Mouse (Mus musculus) hindbrain, embryonic 11.5 days (tissue): ENCODE measurements around the gene Nxph4. TPM values are rescaled to one million over a fixed set of nuclear protein-coding genes. Genes with fewer than 3 reads are reported as not detected.
A peak's percentile ranks its signal among the peaks of the same experiment; 100 is the strongest.

Experiments used
- ATAC-seq: fragments of 200-750 bp; cut with Nextera tagmentation; 2 replicates; pipeline ENCODE4 v1.8.0; 2017; ENCODE audit warnings: mild to moderate bottlenecking, moderate TSS enrichment, moderate library complexity; ENCODE audit not compliant: low FRiP score
- DNase-seq: peaks from one replicate; pipeline ENCODE4 v3.0.0-alpha.2; 2015; ENCODE audit warnings: low spot score
- H3K27ac ChIP-seq: fragments of 300-500 bp; sonication (generic); 2 replicates; pipeline ENCODE4 v1.5.1; 2014; ENCODE audit warnings: mild to moderate bottlenecking, low read depth, low read length
- H3K27me3 ChIP-seq: fragments of 300-500 bp; sonication (generic); 2 replicates; pipeline ENCODE4 v1.6.1; 2014; ENCODE audit warnings: mild to moderate bottlenecking, low read length, moderate library complexity, mixed read lengths; ENCODE audit not compliant: control insufficient read depth, insufficient read depth
- H3K36me3 ChIP-seq: fragments of 300-500 bp; sonication (generic); 2 replicates; pipeline ENCODE4 v1.6.1; 2014; ENCODE audit warnings: mild to moderate bottlenecking, low read length, moderate library complexity, mixed read lengths; ENCODE audit not compliant: control insufficient read depth, insufficient read depth
- H3K4me1 ChIP-seq: fragments of 300-500 bp; sonication (generic); replicated peaks from 2 replicates; pipeline ENCODE4 v1.6.1; 2014; ENCODE audit warnings: low read length, mixed read lengths; ENCODE audit not compliant: control insufficient read depth, insufficient read depth
- H3K4me2 ChIP-seq: fragments of 300-500 bp; sonication (generic); replicated peaks from 2 replicates; pipeline ENCODE4 v1.6.1; 2014; ENCODE audit warnings: mild to moderate bottlenecking, low read depth, low read length
- H3K4me3 ChIP-seq: fragments of 300-500 bp; sonication (generic); 2 replicates; pipeline ENCODE4 v1.5.1; 2014; ENCODE audit warnings: low read depth, low read length
- H3K9ac ChIP-seq: fragments of 300-500 bp; sonication (generic); 2 replicates; pipeline ENCODE4 v1.6.1; 2014; ENCODE audit warnings: low read depth, low read length
- H3K9me3 ChIP-seq: fragments of 300-500 bp; sonication (generic); 2 replicates; pipeline ENCODE4 v1.6.1; 2016; ENCODE audit warnings: low read length; ENCODE audit not compliant: control insufficient read depth
- WGBS: fragments of 180-500 bp; shearing (Covaris S2); extraction: QIAGEN DNeasy Blood & Tissue Kit; methylation state at CpG from one replicate; pipeline ENCODE4 v1.1.7; 2014; 5-methylcytosine and 5-hydroxymethylcytosine counted together
- polyA plus RNA-seq: library from polyadenylated mRNA; unstranded; fragments of >200 nt; fragmentation: Nextera tagmentation; extraction: Ambion mirVana; gene quantifications from 2 replicates; pipeline ENCODE4 v1.2.1, GENCODE M21; 2014

Nxph4 gene
- polyA plus RNA-seq, 1 experiment from 2014 or later: 59.8 TPM

GRCm38 (mm10) chr10:127570937-127571641 lies 36.7 kb upstream of the Nxph4 start:
- H3K36me3 ChIP-seq: peaks cover 27% of the 10 kb centered on the region; the same call in 1 of the 2 replicates
- H3K27ac ChIP-seq: no peak overlapping the region
- no peaks in the 10 kb centered on the region for H3K9me3 ChIP-seq
- no peaks in the 10 kb centered on the region for H3K4me1 ChIP-seq
- no peak overlapping the region for H3K4me3 ChIP-seq
- ATAC-seq (no peak), DNase-seq (no peak)
- H3K9ac ChIP-seq: no peak overlapping the region
- H3K4me2 ChIP-seq: no peak overlapping the region
- 88% methylated on average over 17 of the region's 17 CpGs for WGBS
- no peaks in the 10 kb centered on the region for H3K27me3 ChIP-seq

DNA sequence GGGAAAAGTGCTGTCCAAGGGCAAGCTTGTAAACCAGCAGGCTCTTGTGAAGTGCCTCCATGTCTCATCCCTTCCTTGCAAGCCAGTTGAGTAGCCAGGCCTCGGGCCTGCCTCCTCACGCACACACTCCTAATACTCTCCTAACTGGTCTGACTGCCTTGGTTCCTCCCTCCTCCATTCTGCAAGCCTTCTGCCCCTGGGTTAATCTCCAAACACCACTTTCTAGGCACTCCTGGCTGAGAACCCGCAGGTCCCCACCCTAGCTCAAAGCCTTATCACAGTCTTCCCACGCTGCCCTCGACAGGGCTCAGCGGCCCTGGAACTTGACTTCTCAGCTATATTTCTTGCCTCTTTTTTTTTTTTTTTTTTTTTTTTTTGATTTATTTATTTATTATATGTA lies 36.0 kb upstream of the Nxph4 start:
- peaks cover 26% of the 10 kb centered on the region; the same call in 1 of the 2 replicates for H3K36me3 ChIP-seq
- WGBS: 90% methylated on average over 6 of the region's 6 CpGs

DNA sequence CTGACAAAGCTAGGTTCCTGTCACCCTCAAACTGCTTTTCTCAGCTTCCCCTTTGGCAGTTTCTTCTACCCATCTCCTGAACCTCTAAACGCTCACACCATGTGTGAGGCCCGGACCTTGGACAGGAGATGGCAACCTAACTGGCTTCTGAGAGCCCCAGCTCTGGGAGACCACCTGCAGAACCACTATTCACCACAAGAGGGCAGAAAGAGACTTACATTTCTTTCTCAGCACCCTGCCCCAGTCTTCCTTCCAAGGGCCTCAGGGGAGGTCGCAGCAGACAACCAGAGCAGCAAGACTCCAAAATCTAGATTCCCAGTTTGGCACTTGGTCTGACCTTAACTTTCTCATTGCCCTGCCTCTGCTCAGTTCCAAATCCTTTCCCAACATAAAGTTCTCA lies 35.1 kb upstream of the Nxph4 start:
- Histone ChIP-seq H3K4me3 (no peak overlapping the region), H3K4me2 (no peak overlapping the region), H3K36me3 (peaks cover 23% of the 10 kb centered on the region; the same call in 1 of the 2 replicates), H3K27me3 (no peaks in the 10 kb centered on the region), H3K27ac (no peak overlapping the region), H3K9me3 (no peaks in the 10 kb centered on the region), H3K9ac (no peak overlapping the region), H3K4me1 (no peaks in the 10 kb centered on the region)
- DNase-seq: peak; percentile 89
- WGBS: 46% methylated on average over 3 of the region's 3 CpGs
- ATAC-seq: no peak

More for the DNA sequence above, 36.0 kb upstream of the Nxph4 start:
- Histone ChIP-seq H3K4me1 (no peaks in the 10 kb centered on the region), H3K4me3 (no peak overlapping the region), H3K9ac (no peak overlapping the region), H3K27me3 (no peaks in the 10 kb centered on the region), H3K27ac (no peak overlapping the region), H3K9me3 (no peaks in the 10 kb centered on the region), H3K4me2 (no peak overlapping the region)
- DNase-seq (no peak), ATAC-seq (no peak)

- 94% methylated on average over 28 of the region's 28 CpGs for WGBS
- no peak overlapping the region for H3K4me3 ChIP-seq
- ATAC-seq (no peak), DNase-seq (no peak)
- no peak overlapping the region for H3K27ac ChIP-seq
- peaks cover 14% of the 10 kb centered on the region; the same call in 1 of the 2 replicates for H3K36me3 ChIP-seq
- no peak overlapping the region for H3K9ac ChIP-seq
- no peaks in the 10 kb centered on the region for H3K4me1 ChIP-seq
- no peaks in the 10 kb centered on the region for H3K27me3 ChIP-seq
- H3K4me2 ChIP-seq: no peak overlapping the region
- H3K9me3 ChIP-seq: no peaks in the 10 kb centered on the region
These were observed 32.4 kb upstream of the Nxph4 start for GRCm38 (mm10) chr10:127566553-127567326.

DNA sequence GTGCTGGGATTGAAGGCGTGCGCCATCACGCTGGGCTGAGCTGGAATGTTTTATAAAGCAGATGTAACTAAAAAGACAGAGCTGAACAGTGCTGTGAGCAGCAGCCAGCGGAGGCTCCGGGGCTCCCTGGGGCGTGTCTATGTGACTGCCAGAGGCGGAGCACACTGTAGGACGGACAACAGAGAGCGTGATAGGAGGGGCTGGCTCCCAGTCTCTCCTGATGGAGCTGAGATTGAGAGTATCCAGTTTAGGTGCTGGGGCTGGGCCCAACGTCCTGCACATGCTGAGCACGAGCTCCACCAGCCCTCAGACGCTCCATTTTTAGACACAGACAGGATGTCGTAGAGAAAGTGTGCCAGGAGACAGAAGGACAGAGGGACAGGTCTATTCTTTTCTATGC lies 29.9 kb upstream of the Nxph4 start:
- H3K36me3 ChIP-seq: peaks cover 21% of the 10 kb centered on the region; the same call in 1 of the 2 replicates

DNA sequence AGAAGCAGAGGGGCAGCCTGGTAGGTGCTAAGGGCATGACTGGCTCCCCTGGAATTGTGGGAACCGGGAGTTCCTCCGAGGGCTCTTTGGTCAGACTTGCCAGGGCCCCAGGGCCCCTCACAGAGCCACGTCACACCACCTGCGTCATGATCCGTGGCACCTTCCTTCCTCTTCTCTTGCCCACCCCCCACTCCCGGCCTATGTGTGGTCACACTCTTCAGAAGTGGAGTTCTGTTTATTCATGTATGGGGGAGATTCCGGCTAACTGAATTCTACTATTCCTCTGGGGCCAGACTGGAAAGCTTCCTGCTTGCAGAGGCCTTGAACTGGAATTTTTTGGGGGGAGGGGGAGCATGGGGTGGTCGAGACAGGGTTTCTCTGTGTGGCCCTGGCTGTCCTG lies 29.5 kb upstream of the Nxph4 start:
- ATAC-seq (0 out of 2 replicates have a peak, but pooled peaks have one; percentile 9), DNase-seq (no peak)
- H3K27ac ChIP-seq: no peak overlapping the region
- H3K27me3 ChIP-seq: no peaks in the 10 kb centered on the region
- H3K4me2 ChIP-seq: no peak overlapping the region
- peaks cover 21% of the 10 kb centered on the region; the same call in 1 of the 2 replicates for H3K36me3 ChIP-seq
- no peaks in the 10 kb centered on the region for H3K4me1 ChIP-seq
- 81% methylated on average over 8 of the region's 8 CpGs for WGBS
- H3K9me3 ChIP-seq: no peaks in the 10 kb centered on the region
- no peak overlapping the region for H3K9ac ChIP-seq
- H3K4me3 ChIP-seq: no peak overlapping the region

More for the DNA sequence above, 29.9 kb upstream of the Nxph4 start:
- DNase-seq (no peak), ATAC-seq (no peak)
- H3K9me3 ChIP-seq: no peaks in the 10 kb centered on the region
- no peak overlapping the region for H3K4me2 ChIP-seq
- no peaks in the 10 kb centered on the region for H3K27me3 ChIP-seq
- H3K9ac ChIP-seq: 0 out of 2 replicates have a peak overlapping the region, but pooled peaks have one; percentile 4
- H3K4me1 ChIP-seq: no peaks in the 10 kb centered on the region
- no peak overlapping the region for H3K27ac ChIP-seq
- WGBS: 55% methylated on average over 13 of the region's 13 CpGs
- H3K4me3 ChIP-seq: no peak overlapping the region

GRCm38 (mm10) chr10:127561145-127561544 lies 26.8 kb upstream of the Nxph4 start:
- no peak for ATAC-seq
- H3K27me3 ChIP-seq: no peaks in the 10 kb centered on the region
- DNase-seq: no peak

DNA sequence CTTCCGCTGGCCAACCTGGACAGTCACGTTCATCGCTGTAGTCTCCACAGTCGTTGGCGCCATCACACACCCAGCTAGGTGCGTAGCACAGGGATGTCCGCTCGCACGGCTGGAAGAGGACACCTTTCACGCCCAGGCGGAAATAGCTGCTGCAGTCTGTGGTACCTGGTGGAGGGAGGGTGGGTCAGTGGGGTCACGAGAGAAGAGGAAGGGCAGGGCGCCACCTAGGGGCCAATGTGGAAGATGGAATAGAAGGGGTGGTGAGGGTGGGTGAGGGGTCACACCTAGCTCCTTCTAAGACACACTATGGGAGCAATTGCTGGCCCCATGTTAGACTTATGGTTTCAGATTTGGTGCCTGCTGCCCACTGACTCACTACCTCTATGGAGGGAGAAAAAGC lies 23.0 kb upstream of the Nxph4 start:
- Histone ChIP-seq H3K27ac (no peak overlapping the region), H3K27me3 (no peaks in the 10 kb centered on the region), H3K36me3 (peaks cover 53% of the 10 kb centered on the region), H3K4me1 (no peaks in the 10 kb centered on the region), H3K9me3 (no peaks in the 10 kb centered on the region), H3K4me2 (no peak overlapping the region), H3K4me3 (no peak overlapping the region), H3K9ac (no peak overlapping the region)
- DNase-seq (peak; percentile 28), ATAC-seq (no peak)
- WGBS: 91% methylated on average over 13 of the region's 13 CpGs

More at GRCm38 (mm10) chr10:127561145-127561544, 26.8 kb upstream of the Nxph4 start:
- H3K9ac ChIP-seq: no peak overlapping the region
- H3K4me2 ChIP-seq: no peak overlapping the region
- no peaks in the 10 kb centered on the region for H3K9me3 ChIP-seq
- H3K27ac ChIP-seq: no peak overlapping the region
- no peak overlapping the region for H3K4me3 ChIP-seq
- no peaks in the 10 kb centered on the region for H3K4me1 ChIP-seq
- peaks cover 30% of the 10 kb centered on the region for H3K36me3 ChIP-seq
